Mouse (Mus musculus) layer of hippocampus, postnatal 14 days (tissue): Measurements from ENCODE around the gene 3110070M22Rik. TPM values are rescaled to one million over a fixed set of nuclear protein-coding genes. Genes with fewer than 3 reads are reported as not detected.
"Not testable (repeated sequence)": the region's sequence is repeated elsewhere in the genome, so short reads cannot be mapped to it uniquely, and the experiment has no call there.

Experiments
- DNase-seq, 2 experiments: peaks; one replicate each; pipeline ENCODE4 v3.0.0; 2021 to 2022; ENCODE audit warnings: low spot score in 2 of 2, mixed read lengths in 1 of 2
- long read RNA-seq, 2 experiments: library from polyadenylated mRNA; stranded (forward); transcript quantifications; one replicate each; pipeline ENCODE4 v2.0.0; 2021
- total RNA-seq, 2 experiments: library from RNA; stranded (reverse); gene quantifications; 2 replicates each; pipeline ENCODE4 v1.2.3; 2021

The 3110070M22Rik gene
- total RNA-seq, result 1 to 10 TPM; 3.7 to 4.0 TPM
- long read RNA-seq, experiment 1, result 0 reads
- long read RNA-seq, experiment 2, result 0 reads

GRCm38 (mm10) chr13:119487880-119488580 is at the start of gene 3110070M22Rik, which contains the start of gene Tmem267:
Gene 3110070M22Rik (minus strand): TSS chr13:119488383.
Gene Tmem267 (plus strand): TSS chr13:119488039.
- DNase-seq, result peak; percentile 80 to 86

- DNase-seq, result not testable (repeated sequence)
Observed at GRCm38 (mm10) chr13:119494938-119495337, 6.8 kb upstream of the 3110070M22Rik start.

DNA sequence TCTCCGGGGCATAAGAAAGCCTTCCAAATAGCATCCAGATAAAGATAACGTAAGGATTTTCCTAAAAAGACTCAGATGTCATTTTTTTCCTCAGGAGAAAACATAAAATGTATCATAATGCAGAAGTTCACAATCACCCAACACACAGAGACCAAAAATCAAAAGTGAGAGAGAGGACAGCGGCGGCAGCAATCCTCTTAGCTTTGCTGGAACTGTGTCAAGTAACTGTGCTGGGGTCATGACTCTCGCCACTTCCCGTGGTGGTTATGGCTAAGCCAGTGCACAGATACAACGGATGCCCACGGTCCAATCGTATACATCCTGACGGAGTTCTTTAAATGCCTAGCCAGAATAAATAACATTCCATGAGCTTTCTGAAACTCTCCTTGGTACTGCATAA is 3.9 kb upstream of the 3110070M22Rik start:
- DNase-seq, result not testable (repeated sequence)

DNA sequence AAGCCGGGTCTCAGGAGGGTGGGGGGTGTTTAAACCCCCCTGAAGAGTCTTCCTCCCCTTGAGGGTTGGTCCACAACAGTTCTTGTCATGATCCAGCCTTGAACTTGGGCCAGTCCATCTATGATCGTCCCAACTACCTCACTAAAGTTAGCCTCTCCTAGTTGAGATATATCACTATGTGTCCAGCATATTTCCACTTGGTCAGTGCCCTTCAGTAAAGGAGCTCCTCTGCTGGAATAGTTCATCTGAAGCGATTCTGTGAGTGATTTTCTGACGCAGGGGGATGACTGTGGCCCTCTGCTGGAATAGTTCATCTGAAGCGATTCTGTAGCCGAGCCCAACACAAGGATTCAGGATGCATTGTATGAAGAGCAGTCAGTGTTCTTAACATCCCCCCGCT is 829 bp downstream of the 3110070M22Rik start:
- DNase-seq, result no peak

DNA sequence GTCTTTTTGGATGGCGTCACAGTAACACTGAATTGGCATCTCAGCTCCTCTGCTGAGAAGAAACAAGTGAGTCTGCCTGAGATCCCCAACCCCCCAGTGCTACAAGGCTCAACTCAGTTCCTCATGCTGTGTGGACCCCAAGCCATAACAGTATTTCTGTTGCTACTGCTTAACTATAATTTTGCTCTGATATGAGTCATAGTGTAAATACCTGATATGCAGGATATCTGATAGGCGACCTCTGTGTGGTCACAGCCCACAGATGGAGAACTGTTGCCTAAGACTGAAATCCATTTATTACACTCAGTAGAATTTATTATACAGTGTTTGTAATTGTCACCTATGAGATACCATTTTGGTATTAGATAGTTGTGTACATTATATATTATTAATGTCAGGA is 10.4 kb downstream of the 3110070M22Rik start:
- DNase-seq, result no peak

DNA sequence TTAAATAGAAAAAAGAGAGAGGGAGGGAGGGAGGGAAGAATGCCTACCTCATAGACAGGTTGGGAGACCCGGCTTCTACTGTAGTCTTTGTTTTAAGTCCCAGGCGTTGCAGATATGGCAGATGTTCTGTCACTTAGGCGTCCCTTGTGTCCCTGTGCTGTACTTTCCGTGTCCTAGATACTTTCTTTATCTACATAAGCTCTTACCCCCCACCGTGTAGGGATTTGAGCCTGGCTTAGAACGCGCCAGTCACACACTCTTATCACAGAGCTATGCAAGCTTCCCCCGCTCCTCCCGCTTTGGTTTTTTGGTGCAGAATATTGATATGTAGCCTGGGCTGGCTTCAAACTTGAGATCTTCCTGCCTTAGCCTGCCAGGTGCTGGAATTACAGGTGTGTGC is 11.6 kb downstream of the 3110070M22Rik start:
- DNase-seq, result no peak

GRCm38 (mm10) chr13:119462596-119463560 is 25.3 kb downstream of the 3110070M22Rik start, which contains the start of gene 4833420G17Rik:
Gene 4833420G17Rik (plus strand): TSS chr13:119462768.
- DNase-seq, result peak; percentile 84 to 91

GRCm38 (mm10) chr13:119461900-119462595 is 26.1 kb downstream of the 3110070M22Rik start:
- no peak for DNase-seq

- DNase-seq, result no peak
Observed at GRCm38 (mm10) chr13:119456342-119456741, 31.8 kb downstream of the 3110070M22Rik start.

DNA sequence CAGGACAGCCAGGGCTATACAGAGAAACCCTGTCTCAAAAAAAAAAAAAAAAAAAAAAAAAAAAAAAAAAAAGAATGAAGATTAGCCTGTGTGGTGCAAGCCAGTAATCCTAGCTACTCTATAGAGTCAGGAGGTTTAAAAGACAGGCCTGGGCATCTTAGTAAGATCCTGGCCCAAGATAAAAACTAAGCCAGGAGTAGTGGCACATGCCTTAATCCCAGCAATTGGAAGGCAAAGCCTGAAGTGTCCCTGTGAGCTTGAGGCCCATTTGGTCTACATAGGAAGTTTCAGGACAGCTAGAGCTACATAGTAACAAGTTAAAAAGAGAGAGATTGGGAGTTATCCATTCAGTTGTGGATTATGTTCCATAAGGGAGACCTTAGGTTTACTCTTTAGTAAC is 33.1 kb downstream of the 3110070M22Rik start:
- DNase-seq, result no peak

- DNase-seq, result no peak
Observed at GRCm38 (mm10) chr13:119453563-119453962, 34.6 kb downstream of the 3110070M22Rik start.

- DNase-seq, result no peak
Observed at GRCm38 (mm10) chr13:119442244-119442643, 45.9 kb downstream of the 3110070M22Rik start.

Other genes starting within 250 kb of the 3110070M22Rik start
- 10 to 100 TPM; 91.4 to 93.7 TPM for gene Paip1, start 59.8 kb downstream of the 3110070M22Rik start, total RNA-seq
- gene 4833420G17Rik, start 25.6 kb downstream of the 3110070M22Rik start, total RNA-seq, result 10 to 100 TPM; 25.3 to 25.5 TPM
- gene Tmem267, start 344 bp downstream of the 3110070M22Rik start, total RNA-seq, result 10 to 100 TPM; 26.0 to 37.4 TPM
- 1 to 10 TPM; 1.3 to 1.5 TPM for gene Ccl28, start 135.4 kb upstream of the 3110070M22Rik start, total RNA-seq
- gene Hmgcs1, start 202.0 kb upstream of the 3110070M22Rik start, total RNA-seq, result 100 to 1,000 TPM; 424 to 503 TPM